Mouse (Mus musculus) E14TG2a.4 (cell line): ENCODE data around the gene Ncapd2.

Experiments
- CTCF ChIP-seq: conservative IDR thresholded peaks from 2 replicates; pipeline ENCODE4 v1.5.1; 2014; ENCODE audit warnings: low read length
- POU5F1 ChIP-seq: IDR thresholded peaks from 2 replicates; pipeline ENCODE4 v1.6.1; 2014; ENCODE audit warnings: low read length, borderline replicate concordance

- no peak for TF ChIP-seq CTCF
- TF ChIP-seq POU5F1: peak; percentile 100
Measured at GRCm38 (mm10) chr6:125215148-125215954, 23.9 kb upstream of the Ncapd2 start, which contains the start of gene Vamp1.
